Mouse (Mus musculus): ENCODE measurements around the gene Pxt1.
"Not testable (repeated sequence)": the region's sequence is repeated elsewhere in the genome, so short reads cannot be mapped to it uniquely, and the experiment has no call there.

Gene Pxt1

DNA sequence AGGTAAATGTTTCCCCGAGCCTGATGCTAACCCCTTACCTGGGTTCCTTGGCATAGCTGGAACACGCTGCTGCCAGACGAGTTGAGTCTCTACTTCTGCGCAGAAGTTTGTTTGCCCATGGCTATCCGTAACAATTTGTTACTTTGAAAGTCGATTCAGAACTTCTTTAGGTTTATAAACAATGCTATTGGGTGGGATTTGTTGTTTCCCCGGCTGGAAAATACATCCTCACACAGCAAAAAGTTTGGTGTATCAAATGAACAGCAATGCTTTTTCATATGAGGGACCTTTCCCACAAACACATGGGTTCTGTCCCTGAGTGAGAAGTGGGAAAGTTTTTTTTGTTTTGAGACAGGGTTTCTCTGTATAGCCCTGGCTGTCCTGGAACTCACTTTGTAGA lies at the start of gene Pxt1:
TSS of gene Pxt1 (minus strand) at position 101 of the 400 bp plus-strand sequence.
- no peak for ATAC-seq (ENCODE audit: insufficient number of reproducible peaks, low FRiP score, low TSS enrichment)

DNA sequence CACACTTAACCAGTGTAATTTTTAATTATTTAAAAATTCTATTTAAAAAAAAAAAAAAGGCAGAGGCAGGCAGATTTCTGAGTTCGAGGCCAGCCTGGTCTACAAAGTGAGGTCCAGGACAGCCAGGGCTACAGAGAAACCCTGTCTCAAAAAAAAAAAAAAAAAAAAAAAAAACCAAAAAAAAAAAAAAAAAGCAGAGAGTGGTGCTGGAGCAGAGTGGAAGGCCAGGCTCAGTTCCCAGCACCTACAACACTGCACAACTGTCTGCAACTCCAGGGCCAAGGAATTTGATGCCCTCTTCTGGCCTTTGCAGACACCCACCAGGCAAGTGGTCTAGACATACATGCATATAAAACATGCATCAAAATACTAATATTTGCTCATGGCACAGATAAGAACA lies 49.4 kb upstream of the Pxt1 start:
- not testable (repeated sequence) for ATAC-seq (ENCODE audit: insufficient number of reproducible peaks, low FRiP score, low TSS enrichment)

DNA sequence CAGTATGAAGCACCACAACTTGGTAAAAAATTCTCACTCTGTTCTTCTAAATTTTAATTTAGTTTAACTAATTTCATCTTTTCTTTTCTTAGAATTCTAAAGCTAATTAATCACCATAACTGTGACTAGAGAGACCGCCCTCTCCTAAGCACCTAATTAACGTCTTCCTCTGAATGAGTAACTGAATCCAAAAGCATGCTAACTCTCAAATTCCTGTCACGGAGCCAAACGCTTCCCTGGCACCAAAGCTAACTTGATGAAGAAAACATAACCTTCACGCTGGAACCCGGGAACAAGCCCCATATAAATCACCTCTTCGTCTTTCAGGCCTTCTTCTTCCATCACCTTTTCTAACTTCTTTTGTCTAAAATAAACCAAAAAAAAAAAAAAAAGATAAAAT lies 48.5 kb upstream of the Pxt1 start:
- no peak for ATAC-seq (ENCODE audit: insufficient number of reproducible peaks, low FRiP score, low TSS enrichment)

DNA sequence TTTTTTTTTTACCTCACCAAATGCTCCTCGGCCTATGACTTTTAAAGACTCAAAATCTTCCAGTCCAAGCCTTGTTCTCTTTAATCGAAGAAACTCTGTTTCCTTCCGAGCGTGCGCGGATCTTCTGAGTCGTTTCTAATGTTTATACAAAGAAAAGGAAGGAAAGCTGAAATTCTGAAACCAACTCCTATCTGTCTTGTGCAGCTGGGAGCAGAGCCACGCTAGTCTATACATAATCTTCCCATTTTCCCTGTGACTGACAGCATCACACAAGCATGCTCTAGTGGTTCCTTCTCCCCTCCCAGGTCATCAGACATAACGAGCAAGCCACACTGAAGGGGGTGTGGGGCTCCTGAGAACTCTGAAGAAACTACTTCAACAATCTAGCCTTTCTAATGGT lies 47.6 kb upstream of the Pxt1 start:
- no peak for ATAC-seq (ENCODE audit: insufficient number of reproducible peaks, low FRiP score, low TSS enrichment)

DNA sequence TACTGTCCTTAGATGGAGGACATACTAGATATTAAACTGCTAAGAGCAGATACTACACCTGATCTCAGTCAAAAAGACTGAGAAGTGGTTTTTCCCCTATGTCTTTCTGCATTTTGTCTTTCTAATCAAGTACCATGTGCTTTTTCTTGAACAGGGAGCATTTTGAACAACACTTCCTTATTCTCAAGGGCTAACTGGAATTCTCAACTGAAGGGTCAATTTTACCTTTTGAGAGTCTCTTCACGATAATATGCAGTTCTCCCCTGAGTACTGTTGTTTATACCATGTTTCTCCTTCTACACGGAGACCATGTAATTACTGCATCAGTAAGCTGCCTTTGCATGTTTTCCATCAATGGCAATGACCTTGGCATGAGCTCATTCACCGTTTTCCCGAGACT lies 46.4 kb upstream of the Pxt1 start:
- no peak for ATAC-seq (ENCODE audit: insufficient number of reproducible peaks, low FRiP score, low TSS enrichment)

DNA sequence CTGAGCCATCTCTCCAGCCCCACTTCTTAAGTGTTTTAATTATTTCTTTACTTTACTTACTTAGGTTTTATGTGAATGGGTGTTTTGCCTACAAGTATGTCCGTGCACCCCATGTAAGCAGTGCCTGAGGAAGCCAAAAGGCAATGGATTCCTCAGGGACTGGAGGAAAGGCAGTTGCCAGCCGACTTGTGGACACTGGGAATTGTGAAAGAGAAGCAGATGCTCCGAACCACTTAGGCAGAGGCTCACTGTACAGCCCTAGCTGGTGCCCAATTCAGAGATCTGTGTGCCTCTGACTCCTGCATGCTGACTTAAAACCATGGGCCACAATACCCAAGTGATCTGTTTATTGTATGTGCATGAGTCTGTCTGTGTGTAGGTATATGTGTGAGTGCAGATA lies 45.4 kb upstream of the Pxt1 start:
- no peak for ATAC-seq (ENCODE audit: insufficient number of reproducible peaks, low FRiP score, low TSS enrichment)

- no peak for ATAC-seq (ENCODE audit: insufficient number of reproducible peaks, low FRiP score, low TSS enrichment)
Measured at GRCm38 (mm10) chr17:28988291-28988690, 44.7 kb upstream of the Pxt1 start.

DNA sequence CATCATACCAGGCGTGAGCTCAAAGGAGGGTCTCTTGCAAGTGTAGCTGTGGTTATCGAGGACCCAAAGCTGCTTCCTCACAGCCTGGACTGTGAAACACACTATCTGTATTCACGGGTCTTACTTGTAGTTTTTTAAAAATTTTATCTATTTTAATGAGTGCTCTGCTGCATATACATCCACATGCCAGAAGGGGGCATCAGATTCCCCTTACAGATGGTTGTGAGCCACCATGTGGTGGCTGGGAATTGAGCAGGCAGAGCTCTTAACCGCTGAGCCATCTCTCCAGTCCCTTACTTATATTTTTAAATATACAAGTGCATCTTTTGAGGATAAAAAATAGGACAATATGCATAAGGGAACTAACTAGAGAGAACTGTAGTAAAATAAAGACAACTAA lies 44.1 kb upstream of the Pxt1 start:
- ATAC-seq (ENCODE audit: insufficient number of reproducible peaks, low FRiP score, low TSS enrichment) = no peak

DNA sequence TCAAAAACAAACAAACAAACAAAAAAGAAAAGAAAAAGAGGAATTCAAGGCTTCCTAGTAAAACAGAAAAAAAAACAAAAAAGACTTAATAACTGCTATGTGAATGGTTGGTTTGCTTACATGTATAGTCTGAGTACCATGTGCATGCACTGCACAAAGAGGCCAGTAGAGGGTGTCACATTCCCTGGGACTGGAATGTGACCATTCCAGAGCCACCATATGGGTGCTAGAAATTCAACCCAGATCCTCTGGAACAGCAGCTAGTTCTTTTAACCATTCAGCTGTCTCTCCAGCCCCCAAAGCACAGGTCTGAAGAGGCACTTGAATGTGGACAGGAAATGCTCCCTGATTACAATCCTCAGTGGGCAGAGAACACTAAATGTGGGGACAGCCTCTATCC lies 43.2 kb upstream of the Pxt1 start:
- no peak for ATAC-seq (ENCODE audit: insufficient number of reproducible peaks, low FRiP score, low TSS enrichment)

DNA sequence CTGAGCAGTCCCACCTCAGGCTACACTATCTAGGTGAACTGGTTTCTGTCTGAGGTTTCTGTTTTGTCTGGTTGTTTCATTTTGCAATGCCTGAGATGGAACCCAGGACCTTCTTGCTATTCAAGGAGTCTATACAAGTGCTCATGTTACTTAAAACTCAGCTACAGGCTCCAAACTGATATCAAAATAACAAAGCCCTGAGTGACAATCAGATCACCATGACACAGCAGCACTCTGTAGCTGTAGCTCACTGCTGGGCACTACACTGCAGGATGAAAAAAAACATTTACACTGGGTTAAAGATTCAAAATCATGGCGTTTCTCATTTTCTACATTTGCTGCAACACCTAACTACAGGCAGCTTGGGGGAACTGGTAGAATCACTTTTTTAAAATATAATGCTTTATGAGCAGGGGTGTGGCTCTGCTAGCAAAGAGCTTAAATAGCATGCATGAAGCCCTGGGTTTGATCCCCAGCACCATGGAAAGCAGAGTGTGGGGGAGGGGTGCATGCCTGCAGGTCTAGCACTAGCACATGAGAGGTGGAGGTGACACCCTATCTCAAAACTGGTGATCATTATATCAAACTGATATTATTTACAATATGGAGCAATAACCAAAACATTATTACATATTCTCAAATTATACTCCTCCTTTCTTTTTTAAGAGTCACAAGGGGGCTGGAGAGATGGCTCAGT lies 41.2 kb upstream of the Pxt1 start:
- ATAC-seq (ENCODE audit: insufficient number of reproducible peaks, low FRiP score, low TSS enrichment) = no peak

GRCm38 (mm10) chr17:28982591-28982990 lies 39.0 kb upstream of the Pxt1 start:
- no peak for ATAC-seq (ENCODE audit: insufficient number of reproducible peaks, low FRiP score, low TSS enrichment)

GRCm38 (mm10) chr17:28981081-28981480 lies 37.4 kb upstream of the Pxt1 start:
- ATAC-seq (ENCODE audit: insufficient number of reproducible peaks, low FRiP score, low TSS enrichment) = no peak

DNA sequence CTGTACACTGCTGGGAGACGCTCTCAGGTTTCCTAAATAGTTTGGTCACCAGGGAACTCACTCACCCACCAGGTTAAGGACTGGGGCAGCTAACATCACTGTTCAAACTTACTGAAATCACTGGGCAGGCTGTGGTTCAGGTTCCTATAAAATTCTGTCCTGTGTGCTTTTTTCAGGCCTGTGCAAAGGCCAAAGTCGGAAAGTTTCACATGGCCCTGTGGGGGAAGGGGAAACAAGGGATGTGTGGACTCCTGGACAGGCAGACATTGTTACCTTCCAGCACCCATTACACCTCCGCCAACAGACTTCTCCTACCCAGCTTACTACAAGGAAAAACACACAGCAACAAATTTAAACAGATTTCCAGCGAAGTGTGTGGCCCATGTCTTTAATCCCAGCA lies 35.5 kb upstream of the Pxt1 start:
- no peak for ATAC-seq (ENCODE audit: insufficient number of reproducible peaks, low FRiP score, low TSS enrichment)

GRCm38 (mm10) chr17:28970122-28970521 lies 26.5 kb upstream of the Pxt1 start:
- ATAC-seq (ENCODE audit: insufficient number of reproducible peaks, low FRiP score, low TSS enrichment) = no peak

GRCm38 (mm10) chr17:28967021-28967610 lies 23.5 kb upstream of the Pxt1 start:
- ATAC-seq (ENCODE audit: insufficient number of reproducible peaks, low FRiP score, low TSS enrichment) = no peak

GRCm38 (mm10) chr17:28961596-28961995 lies 18.0 kb upstream of the Pxt1 start:
- no peak for ATAC-seq (ENCODE audit: insufficient number of reproducible peaks, low FRiP score, low TSS enrichment)

GRCm38 (mm10) chr17:28960597-28960996 lies 17.0 kb upstream of the Pxt1 start:
- no peak for ATAC-seq (ENCODE audit: insufficient number of reproducible peaks, low FRiP score, low TSS enrichment)

- ATAC-seq (ENCODE audit: insufficient number of reproducible peaks, low FRiP score, low TSS enrichment) = no peak
Measured at GRCm38 (mm10) chr17:28954416-28954815, 10.8 kb upstream of the Pxt1 start.

DNA sequence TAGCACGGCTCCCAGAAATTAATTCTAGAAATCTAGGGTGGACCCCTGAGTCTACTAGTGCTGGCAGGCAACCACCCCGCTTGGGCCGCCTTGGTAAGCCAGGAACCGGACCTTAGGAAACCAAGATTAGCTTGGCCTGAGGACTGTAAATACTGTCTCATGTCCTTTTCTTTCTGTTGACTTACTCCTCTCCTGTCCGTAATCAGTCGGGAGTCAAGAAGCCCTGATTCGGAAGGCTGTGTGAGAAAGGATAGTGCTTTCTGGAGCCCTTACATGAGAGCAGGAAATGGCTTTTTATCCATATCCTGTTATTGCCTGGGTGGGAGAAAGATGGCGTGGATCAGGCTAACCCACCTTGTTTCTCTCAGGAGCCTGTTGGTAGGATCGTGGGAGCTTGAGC lies 9.6 kb upstream of the Pxt1 start:
- ATAC-seq (ENCODE audit: insufficient number of reproducible peaks, low FRiP score, low TSS enrichment) = no peak

DNA sequence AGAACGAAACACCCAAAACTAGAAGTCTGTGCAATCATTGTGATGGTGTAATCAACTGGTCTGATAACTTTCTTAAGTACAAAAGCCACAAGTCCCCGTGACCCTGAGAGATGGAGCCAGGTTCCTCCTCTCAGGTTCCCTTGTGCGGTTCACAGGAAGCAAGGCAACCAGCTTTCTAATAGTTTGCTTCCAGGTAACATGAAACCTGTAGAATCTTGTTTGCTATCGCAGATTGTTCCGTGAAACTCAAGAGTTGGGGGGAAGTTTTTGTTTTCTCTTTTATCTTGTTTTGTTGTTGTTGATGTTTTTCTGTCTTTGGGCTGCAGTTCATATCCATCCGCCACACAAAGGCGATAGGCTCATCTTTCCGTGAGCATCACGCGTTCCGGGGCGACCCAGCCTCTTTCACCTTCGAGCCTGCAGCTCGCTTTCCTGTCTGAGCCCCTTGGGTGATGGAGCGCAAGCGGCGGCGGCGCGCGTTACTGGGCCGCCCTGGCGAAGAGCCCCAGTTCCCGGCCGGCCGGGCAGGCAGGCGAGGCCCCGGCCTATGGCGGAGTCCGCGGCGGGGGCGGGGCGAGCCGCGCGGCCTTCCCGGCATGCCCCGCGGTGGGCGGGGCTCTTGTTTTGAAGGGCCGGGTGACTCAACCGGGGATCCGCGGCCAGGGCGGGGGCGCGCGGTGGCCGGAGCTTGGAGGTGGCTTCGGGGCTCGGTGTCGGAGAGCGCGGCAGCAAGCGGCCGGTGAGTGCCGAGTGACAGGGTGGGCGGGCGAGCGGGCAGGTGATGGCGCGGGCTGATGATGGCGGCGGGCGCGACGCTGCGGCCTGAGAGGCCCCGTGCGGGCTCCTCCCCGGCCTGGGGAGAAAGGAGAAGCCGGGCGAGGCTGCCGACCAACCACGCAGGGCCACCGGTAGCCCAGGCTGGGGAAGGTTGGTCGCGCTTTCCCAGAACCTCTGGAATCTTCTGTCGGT lies 8.5 kb upstream of the Pxt1 start, which contains the start of gene Kctd20:
TSS of gene Kctd20 (plus strand) at position 120 of the 969 bp plus-strand sequence.
- ATAC-seq (ENCODE audit: insufficient number of reproducible peaks, low FRiP score, low TSS enrichment) = peak; percentile 90

GRCm38 (mm10) chr17:28950751-28951150 lies 7.1 kb upstream of the Pxt1 start:
- ATAC-seq (ENCODE audit: insufficient number of reproducible peaks, low FRiP score, low TSS enrichment) = no peak

Measured in cerebellum, adult (tissue).